8 mouse cellular contexts compared by ENCODE assay signal in genomic region chr2:113216746-113217461, GRCm38 (mm10). TPM values are rescaled to one million over a fixed set of nuclear protein-coding genes. Genes with fewer than 3 reads are reported as not detected.
DNase-seq lines count a peak whose midpoint lies in the region; ATAC-seq and TF ChIP-seq lines count a peak whose summit lies in the region.

Gene Ryr3, minus strand, starts transcription at chr2:113217096.

- H3K4me3 ChIP-seq in kidney, embryonic 15.5 days (replicated peaks), result peak within 1 kb of the TSS; percentile 55
- H3K4me3 ChIP-seq in kidney, adult 2 months (ENCODE audit: insufficient read depth, low read depth, low read length), result no peak within 1 kb of the TSS
- peak within 1 kb of the TSS; percentile 82 for H3K4me3 ChIP-seq in cerebellum, adult 2 months (replicated peaks; ENCODE audit: insufficient read depth, low read depth, low read length)
- H3K4me3 ChIP-seq in forebrain, postnatal 0 days (ENCODE audit: low read depth, low read length), result peak within 1 kb of the TSS; percentile 67
- H3K4me3 ChIP-seq in intestine, postnatal 0 days (ENCODE audit: low read depth, low read length), result peak within 1 kb of the TSS; percentile 39
- no peak within 1 kb of the TSS for H3K4me3 ChIP-seq in liver, embryonic 14.5 days (ENCODE audit: insufficient read depth in 1 of 2, low read depth in 2 of 2, low read length in 2 of 2)

- no peak for TF ChIP-seq CTCF in kidney, adult 2 months (conservative IDR thresholded peaks at IDR 0.05; ENCODE audit: insufficient read depth, insufficient read length, low read depth, low read length)
- peak; percentile 36; the same call in 1 of the 2 replicates for TF ChIP-seq CTCF in cerebellum, adult 2 months (IDR thresholded peaks at IDR 0.05; ENCODE audit: borderline replicate concordance, insufficient read depth, low read depth, low read length)
- peak; percentile 66 for TF ChIP-seq CTCF in forebrain, postnatal 0 days (IDR thresholded peaks at IDR 0.05; ENCODE audit: low read depth)
- no peak for TF ChIP-seq CTCF in intestine, postnatal 0 days (IDR thresholded peaks at IDR 0.05; ENCODE audit: low read depth)
- no peak for TF ChIP-seq CTCF in liver, embryonic 14.5 days (IDR thresholded peaks at IDR 0.05; ENCODE audit: low read depth)

- WGBS in kidney, embryonic 15.5 days, result under 1% methylated on average over 57 of the region's 72 CpGs
- 1% methylated on average over 66 of the region's 72 CpGs for WGBS in kidney, adult 2 months
- under 1% methylated on average over 60 of the region's 72 CpGs for whole genome bisulfite sequencing in cerebellum, adult 2 months
- WGBS in forebrain, postnatal 0 days, result under 1% methylated on average over 62 of the region's 72 CpGs
- WGBS in intestine, postnatal 0 days, result under 1% methylated on average over 45 of the region's 72 CpGs
- under 1% methylated on average over 64 of the region's 72 CpGs for WGBS in liver, embryonic 14.5 days (ENCODE audit: insufficient replicate concordance)

- ATAC-seq in kidney, embryonic 15.5 days (replicated peaks; ENCODE audit: low FRiP score), result peak; percentile 97
- peak; percentile 92 for ATAC-seq in forebrain, postnatal 0 days
- ATAC-seq in intestine, postnatal 0 days, result peak; percentile 36; the same call in 1 of the 2 replicates
- no peak for ATAC-seq in liver, embryonic 14.5 days (ENCODE audit: insufficient read depth)
- no peak for ATAC-seq in erythroid progenitor cell, adult 5-6 weeks (replicated peaks; ENCODE audit: low FRiP score, poor library complexity, severe bottlenecking)

- H3K4me2 ChIP-seq in kidney, embryonic 15.5 days, result peak within 1 kb of the TSS; percentile 95
- peak within 1 kb of the TSS; percentile 79 for H3K4me2 ChIP-seq in forebrain, postnatal 0 days (ENCODE audit: low read depth)
- H3K4me2 ChIP-seq in intestine, postnatal 0 days (replicated peaks; ENCODE audit: low read depth), result peak within 1 kb of the TSS; percentile 60
- 0 out of 2 replicates have a peak within 1 kb of the TSS, but pooled peaks have one; percentile 28 for H3K4me2 ChIP-seq in liver, embryonic 14.5 days (ENCODE audit: low read depth)

- H3K4me1 ChIP-seq in kidney, embryonic 15.5 days, result peaks cover 8% of the 10 kb centered on the region; the same call in 1 of the 2 replicates
- no peaks in the 10 kb centered on the region for H3K4me1 ChIP-seq in kidney, adult 2 months (ENCODE audit: control insufficient read depth, insufficient read depth, low read length)
- H3K4me1 ChIP-seq in cerebellum, adult 2 months (ENCODE audit: control insufficient read depth, insufficient read depth, low read length), result no peaks in the 10 kb centered on the region; the same call in 1 of the 2 replicates
- 0 out of 2 replicates have a peak, but pooled peaks cover 6% of the 10 kb centered on the region for H3K4me1 ChIP-seq in forebrain, postnatal 0 days (ENCODE audit: insufficient read depth)
- no peaks in the 10 kb centered on the region for H3K4me1 ChIP-seq in intestine, postnatal 0 days (replicated peaks; ENCODE audit: control insufficient read depth, insufficient read depth, low read length)
- no peaks in the 10 kb centered on the region for H3K4me1 ChIP-seq in liver, embryonic 14.5 days (replicated peaks; ENCODE audit: control insufficient read depth in 2 of 2, insufficient read depth in 2 of 2, low read length in 1 of 2)

- DNase-seq in kidney, adult 2 months, result no peak
- peak; percentile 73 to 80 for DNase-seq in cerebellum, adult 2 months
- peak; percentile 84 for DNase-seq in forebrain, postnatal 0 days
- DNase-seq in liver, embryonic 14.5 days (ENCODE audit: low read depth in 3 of 3, low spot score in 3 of 3), result no peak
- DNase-seq in right cerebral cortex, adult 18-20 months, result peak; percentile 75

- peaks cover 55% of the 10 kb centered on the region for H3K27me3 ChIP-seq in kidney, embryonic 15.5 days
- H3K27me3 ChIP-seq in kidney, adult 2 months (replicated peaks; ENCODE audit: control insufficient read depth, insufficient read depth, low read length), result no peaks in the 10 kb centered on the region
- no peaks in the 10 kb centered on the region for H3K27me3 ChIP-seq in cerebellum, adult 2 months (ENCODE audit: control insufficient read depth, insufficient read depth, low read length)
- no peaks in the 10 kb centered on the region for H3K27me3 ChIP-seq in forebrain, postnatal 0 days (ENCODE audit: insufficient read depth, low read length)
- H3K27me3 ChIP-seq in intestine, postnatal 0 days (replicated peaks; ENCODE audit: control insufficient read depth, insufficient read depth, low read length), result peaks cover 24% of the 10 kb centered on the region; the same call in 1 of the 2 replicates
- peaks cover 3% of the 10 kb centered on the region for H3K27me3 ChIP-seq in liver, embryonic 14.5 days (ENCODE audit: control insufficient read depth, insufficient read depth, low read length)

- no peak within 1 kb of the TSS for H3K27ac ChIP-seq in kidney, embryonic 15.5 days
- H3K27ac ChIP-seq in kidney, adult 2 months (ENCODE audit: insufficient read depth, low read depth, low read length), result no peak within 1 kb of the TSS
- peak within 1 kb of the TSS; percentile 34 for H3K27ac ChIP-seq in cerebellum, adult 2 months (ENCODE audit: insufficient read depth, low read length)
- peak within 1 kb of the TSS; percentile 81 for H3K27ac ChIP-seq in forebrain, postnatal 0 days (ENCODE audit: low read depth, low read length)
- no peak within 1 kb of the TSS for H3K27ac ChIP-seq in intestine, postnatal 0 days (ENCODE audit: low read depth, low read length)
- no peak within 1 kb of the TSS for H3K27ac ChIP-seq in liver, embryonic 14.5 days

- H3K9me3 ChIP-seq in kidney, embryonic 15.5 days (replicated peaks), result no peaks in the 10 kb centered on the region
- H3K9me3 ChIP-seq in forebrain, postnatal 0 days (ENCODE audit: low read length), result no peaks in the 10 kb centered on the region
- no peaks in the 10 kb centered on the region for H3K9me3 ChIP-seq in intestine, postnatal 0 days (ENCODE audit: control insufficient read depth)
- H3K9me3 ChIP-seq in liver, embryonic 14.5 days (ENCODE audit: control insufficient read depth, low read length), result no peaks in the 10 kb centered on the region

- peak within 1 kb of the TSS; percentile 36 for H3K9ac ChIP-seq in kidney, embryonic 15.5 days
- peak within 1 kb of the TSS; percentile 71 for H3K9ac ChIP-seq in forebrain, postnatal 0 days
- no peak within 1 kb of the TSS for H3K9ac ChIP-seq in intestine, postnatal 0 days (ENCODE audit: low read depth, low read length)
- H3K9ac ChIP-seq in liver, embryonic 14.5 days (replicated peaks), result no peak within 1 kb of the TSS

- TF ChIP-seq EP300 in liver, embryonic 14.5 days (IDR thresholded peaks at IDR 0.05; ENCODE audit: low read depth), result no peak

- TF ChIP-seq POLR2A in kidney, adult 2 months (IDR thresholded peaks at IDR 0.05; ENCODE audit: low read depth, low read length), result no peak
- TF ChIP-seq POLR2A in cerebellum, adult 2 months (IDR thresholded peaks at IDR 0.05; ENCODE audit: borderline replicate concordance, insufficient read depth, low read length), result no peak

- H3K36me3 ChIP-seq in kidney, embryonic 15.5 days, result no peaks in the 10 kb centered on the region
- H3K36me3 ChIP-seq in kidney, adult 2 months (ENCODE audit: control insufficient read depth, insufficient read depth, low read length), result no peaks in the 10 kb centered on the region
- no peaks in the 10 kb centered on the region for H3K36me3 ChIP-seq in forebrain, postnatal 0 days (ENCODE audit: insufficient read depth)
- H3K36me3 ChIP-seq in intestine, postnatal 0 days (ENCODE audit: control insufficient read depth, insufficient read depth), result no peaks in the 10 kb centered on the region
- H3K36me3 ChIP-seq in liver, embryonic 14.5 days (replicated peaks; ENCODE audit: control insufficient read depth, insufficient read depth, low read depth), result no peaks in the 10 kb centered on the region

RNA-seq across cellular contexts. Expression of gene Ryr3, which starts in this region (rescaled TPM):
- 0.56 and 1.0 TPM in 2 replicates for polyA plus RNA-seq in kidney, embryonic 15.5 days (2015; fragmentation: Nextera tagmentation; extraction: Ambion mirVana)
- 0.08 TPM in 2 replicates for polyA plus RNA-seq in kidney, adult 2 months (2012; rRNA removed)
- 15.2 and 16.9 TPM in 2 replicates for polyA plus RNA-seq in cerebellum, adult 2 months (2012; rRNA removed)
- 14.1 and 16.1 TPM in 2 replicates for total RNA-seq in forebrain, postnatal 0 days (2014; rRNA removed)
- 1.9 and 4.2 TPM in 2 replicates for polyA plus RNA-seq in forebrain, postnatal 0 days (2015; fragmentation: Nextera tagmentation; extraction: Ambion mirVana)
- polyA plus RNA-seq in intestine, postnatal 0 days (2015; fragmentation: Nextera tagmentation; extraction: Ambion mirVana), result 0.73 and 0.90 TPM in 2 replicates
- under 0.01 TPM in 2 replicates for polyA plus RNA-seq in liver, embryonic 14.5 days (2012; rRNA removed)
- not detected in 2 replicates for polyA plus RNA-seq in liver, embryonic 14.5 days (2014; fragmentation: Nextera tagmentation; extraction: Ambion mirVana)
- not detected in 2 replicates for total RNA-seq in erythroid progenitor cell, adult 5-6 weeks (2015; ENCODE audit: low replicate concordance)
- total RNA-seq in erythroid progenitor cell, adult 5-6 weeks (2017; ENCODE audit: low replicate concordance), result not detected in 2 replicates

Comparison
In these comparisons a context has a peak if more than half of its experiments do, and no peak if none do; other contexts are left out.
1. RNA of gene Ryr3 (total RNA-seq): 14.1 to 16.1 TPM in forebrain, postnatal 0 days; not detected in erythroid progenitor cell, adult 5-6 weeks; every median in the first group is over 10 times any median in the second.
2. H3K4me3 ChIP-seq: peak in kidney, embryonic 15.5 days (single experiment), cerebellum, adult 2 months (single experiment) and forebrain, postnatal 0 days (single experiment); none in kidney, adult 2 months (single experiment) and liver, embryonic 14.5 days (0 of 2).
3. Peak in ATAC-seq, H3K4me3 ChIP-seq and H3K4me2 ChIP-seq in intestine, postnatal 0 days; RNA of the gene not detected or under 1 TPM.
4. ATAC-seq: peak in kidney, embryonic 15.5 days (single experiment) and forebrain, postnatal 0 days (single experiment); none in liver, embryonic 14.5 days (single experiment) and erythroid progenitor cell, adult 5-6 weeks (single experiment).
5. H3K27ac ChIP-seq: peak in cerebellum, adult 2 months (single experiment) and forebrain, postnatal 0 days (single experiment); none in kidney, embryonic 15.5 days (single experiment), kidney, adult 2 months (single experiment), intestine, postnatal 0 days (single experiment) and liver, embryonic 14.5 days (single experiment).
6. H3K4me2 ChIP-seq: peak in every context shown above with its lines; median percentile 95 in kidney, embryonic 15.5 days; 79 in forebrain, postnatal 0 days; 60 in intestine, postnatal 0 days; 28 in liver, embryonic 14.5 days.
7. H3K9ac ChIP-seq: peak in kidney, embryonic 15.5 days (single experiment) and forebrain, postnatal 0 days (single experiment); none in intestine, postnatal 0 days (single experiment) and liver, embryonic 14.5 days (single experiment).
8. DNase-seq: peak in cerebellum, adult 2 months (2 of 2), forebrain, postnatal 0 days (single experiment) and right cerebral cortex, adult 18-20 months (single experiment); none in kidney, adult 2 months (single experiment) and liver, embryonic 14.5 days (0 of 3).
9. CTCF ChIP-seq: peak in cerebellum, adult 2 months (single experiment) and forebrain, postnatal 0 days (single experiment); none in kidney, adult 2 months (single experiment), intestine, postnatal 0 days (single experiment) and liver, embryonic 14.5 days (single experiment).